Mouse (Mus musculus) heart, adult 2 months (tissue): ENCODE results near the gene Ireb2.

ENCODE experiments used
- CTCF ChIP-seq: fragments of 200-600 bp; IDR thresholded peaks from 2 replicates; pipeline ENCODE4 v1.8.1; 2022; ENCODE audit warnings: antibody characterized with exemption, mild to moderate bottlenecking, moderate library complexity
- EP300 ChIP-seq: fragments of 200-500 bp; IDR thresholded peaks from 2 replicates; pipeline ENCODE4 v1.6.1; 2011; ENCODE audit warnings: low read depth, low read length, control low read depth; ENCODE audit not compliant: insufficient read depth
- POLR2A ChIP-seq: fragments of 200-500 bp; IDR thresholded peaks from 2 replicates; pipeline ENCODE4 v1.6.1; 2011; ENCODE audit warnings: mild to moderate bottlenecking, low read depth, low read length, control low read depth; ENCODE audit not compliant: insufficient read depth

DNA sequence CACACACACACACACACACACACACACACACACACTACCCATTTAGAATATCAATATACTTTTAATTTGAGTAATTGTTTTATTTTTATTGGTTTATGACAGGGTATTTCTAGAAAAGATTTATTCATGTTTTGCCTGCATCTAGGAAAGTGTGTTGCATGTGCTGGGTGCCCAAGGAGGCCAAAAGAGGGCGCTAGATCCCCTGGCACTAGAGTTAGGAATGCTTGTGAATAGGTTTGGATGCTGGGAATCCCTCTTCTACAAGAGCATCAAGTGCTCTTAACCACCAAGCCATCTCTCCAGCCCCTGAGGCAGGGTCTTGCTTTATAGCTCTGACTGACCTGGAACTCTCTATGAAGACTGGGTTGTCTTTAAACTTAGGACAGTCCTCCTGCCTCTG lies 68.2 kb downstream of the Ireb2 start:
- no peak for TF ChIP-seq EP300
- no peak for TF ChIP-seq POLR2A
- peak; percentile 32; the same call in 1 of the 2 replicates for TF ChIP-seq CTCF
